Mouse (Mus musculus): ENCODE measurements around the gene Prpf8.

DNA sequence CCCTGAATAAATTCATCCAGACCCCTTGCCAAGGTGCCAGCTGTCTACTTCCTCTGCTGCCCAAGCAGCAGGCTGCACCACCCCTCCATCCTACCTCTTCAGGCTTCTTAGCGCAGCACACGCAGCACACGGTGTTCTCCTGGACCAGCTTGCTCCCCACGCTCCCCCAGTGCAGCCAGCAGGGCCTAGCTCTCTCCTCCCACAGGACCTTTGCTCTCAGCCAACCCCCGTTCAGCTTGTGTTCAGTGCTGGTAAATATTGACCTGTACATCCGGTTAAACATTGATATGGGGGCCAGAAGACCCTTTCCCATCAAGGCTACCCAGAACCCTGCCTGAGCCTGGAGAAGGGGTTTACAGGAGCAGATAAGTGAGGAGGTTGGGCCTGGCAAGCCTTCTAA is 47.3 kb upstream of the Prpf8 start, which contains the start of gene Serpinf2:
- no peak for TF ChIP-seq CTCF (IDR thresholded peaks at IDR 0.05; ENCODE audit: insufficient read depth, low read length)
- TF ChIP-seq POLR2A (IDR thresholded peaks at IDR 0.05; ENCODE audit: borderline replicate concordance, extremely low read depth, low read depth, low read length): no peak
